Mouse (Mus musculus): ENCODE measurements at regions not wholly inside any gene's neighbourhood (a gene's known extent, or its start where the extent isn't known, plus 50 kb on each side); places are given as distances from the start of the nearest gene placed in this dataset.
A peak's percentile ranks its signal among the peaks of the same experiment; 100 is the strongest.

DNA sequence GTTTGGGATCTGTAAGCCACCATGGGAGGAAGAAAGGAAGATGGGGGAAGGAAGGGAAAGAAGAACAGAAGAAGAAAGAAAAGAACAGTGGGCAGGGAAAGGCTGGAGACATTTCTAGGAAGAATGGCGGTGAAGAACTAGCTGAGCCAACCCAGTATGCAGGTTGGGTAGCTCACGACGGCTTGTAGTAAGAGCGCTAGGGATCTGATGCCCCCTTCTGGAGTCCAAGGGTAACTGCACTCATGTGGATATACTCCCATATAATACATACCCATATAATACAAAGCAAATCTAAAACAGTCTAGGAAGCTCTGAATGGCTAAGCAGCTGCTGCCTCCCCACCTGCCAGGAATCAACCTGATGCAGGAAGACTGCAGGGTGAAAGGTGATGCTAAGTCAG, 100.2 kb upstream of the Gli2 start:
- TF ChIP-seq EP300 (IDR thresholded peaks at IDR 0.05; ENCODE audit: low read depth) (no peak), CTCF (IDR thresholded peaks at IDR 0.05; ENCODE audit: low read depth) (peak; percentile 4; the same call in 1 of the 2 replicates)

Measured in liver, postnatal 0 days (tissue).